Comparison of ENCODE assay signal across 7 mouse cellular contexts in genomic region chr11:117836306-117836705, GRCm38 (mm10). TPM values are rescaled to one million over a fixed set of nuclear protein-coding genes. Genes with fewer than 3 reads are reported as not detected.
DNase-seq lines count a peak whose midpoint lies in the region; ATAC-seq lines count a peak whose summit lies in the region.

No protein-coding gene starts in this region.

- H3K36me3 ChIP-seq in neural tube, embryonic 11.5 days (ENCODE audit: control insufficient read depth, insufficient read depth, low read length): no peaks in the 10 kb centered on the region
- no peaks in the 10 kb centered on the region for H3K36me3 ChIP-seq in liver, embryonic 16.5 days (ENCODE audit: control insufficient read depth, insufficient read depth)

- no peak overlapping the region for H3K27ac ChIP-seq in neural tube, embryonic 11.5 days (ENCODE audit: low read depth, low read length)
- H3K27ac ChIP-seq in liver, embryonic 16.5 days (ENCODE audit: low read length): no peak overlapping the region

- no peak overlapping the region for H3K4me2 ChIP-seq in neural tube, embryonic 11.5 days (ENCODE audit: low read depth)
- H3K4me2 ChIP-seq in liver, embryonic 16.5 days (ENCODE audit: low read depth, low read length): peak overlapping the region; percentile 36

- H3K4me3 ChIP-seq in neural tube, embryonic 11.5 days (ENCODE audit: low read depth, low read length): no peak overlapping the region
- H3K4me3 ChIP-seq in liver, embryonic 16.5 days (ENCODE audit: low read depth, low read length): no peak overlapping the region

- DNase-seq in neural tube, embryonic 11.5 days (ENCODE audit: low spot score): peak; percentile 30
- no peak for DNase-seq in neural tube, embryonic 10.5 days (ENCODE audit: extremely low spot score, low spot score)
- DNase-seq in kidney, adult 18-20 months: peak; percentile 54
- peak; percentile 63 to 74 for DNase-seq in spleen, postnatal 4 days (ENCODE audit: low spot score in 2 of 2)
- DNase-seq in urinary bladder, postnatal 4 days (ENCODE audit: low spot score in 2 of 2): no peak

- H3K4me1 ChIP-seq in neural tube, embryonic 11.5 days (ENCODE audit: control insufficient read depth, insufficient read depth, low read length): peaks cover 6% of the 10 kb centered on the region; the same call in 1 of the 2 replicates
- peaks cover 71% of the 10 kb centered on the region for H3K4me1 ChIP-seq in liver, embryonic 16.5 days (ENCODE audit: control insufficient read depth, low read depth, low read length)

- no peak for ATAC-seq in neural tube, embryonic 11.5 days (ENCODE audit: insufficient read depth, low FRiP score, low TSS enrichment)
- ATAC-seq in erythroblast, adult 5-6 weeks (replicated peaks; ENCODE audit: low FRiP score, poor library complexity, severe bottlenecking): peak; percentile 43
- no peak for ATAC-seq in liver, embryonic 16.5 days (ENCODE audit: low read depth)

- H3K9ac ChIP-seq in neural tube, embryonic 11.5 days (ENCODE audit: low read length): no peak overlapping the region
- H3K9ac ChIP-seq in liver, embryonic 16.5 days (ENCODE audit: low read depth, low read length): no peak overlapping the region

- H3K9me3 ChIP-seq in neural tube, embryonic 11.5 days (ENCODE audit: control insufficient read depth, low read length): no peaks in the 10 kb centered on the region
- no peaks in the 10 kb centered on the region for H3K9me3 ChIP-seq in liver, embryonic 16.5 days (replicated peaks; ENCODE audit: control insufficient read depth, low read length)

- 24% methylated on average over 13 of the region's 13 CpGs for WGBS in neural tube, embryonic 11.5 days
- 22% methylated on average over 13 of the region's 13 CpGs for WGBS in liver, embryonic 16.5 days (ENCODE audit: insufficient replicate concordance)

- H3K27me3 ChIP-seq in neural tube, embryonic 11.5 days (ENCODE audit: control insufficient read depth, insufficient read depth, low read length): no peaks in the 10 kb centered on the region
- no peaks in the 10 kb centered on the region for H3K27me3 ChIP-seq in liver, embryonic 16.5 days (ENCODE audit: control insufficient read depth, insufficient read depth, low read depth, low read length)

RNA-seq across cellular contexts. Expression of gene Tk1, which starts 10.4 kb away (rescaled TPM):
- polyA plus RNA-seq in neural tube, embryonic 11.5 days (2014; fragmentation: Nextera tagmentation; extraction: Ambion mirVana): 86.0 and 88.2 TPM in 2 replicates
- 89.2 and 89.4 TPM in 2 replicates for total RNA-seq in erythroblast, adult 5-6 weeks (2015; ENCODE audit: low replicate concordance)
- total RNA-seq in erythroblast, adult 5-6 weeks (2017; ENCODE audit: low replicate concordance): 157 and 212 TPM in 2 replicates
- 120 and 127 TPM in 2 replicates for polyA plus RNA-seq in liver, embryonic 16.5 days (2015; fragmentation: Nextera tagmentation; extraction: Ambion mirVana)

RNA-seq across cellular contexts. Expression of gene Afmid, which starts 10.6 kb away (rescaled TPM):
- polyA plus RNA-seq in neural tube, embryonic 11.5 days (2014; fragmentation: Nextera tagmentation; extraction: Ambion mirVana): 2.3 and 3.0 TPM in 2 replicates
- total RNA-seq in erythroblast, adult 5-6 weeks (2015; ENCODE audit: low replicate concordance): 37.0 and 47.3 TPM in 2 replicates
- total RNA-seq in erythroblast, adult 5-6 weeks (2017; ENCODE audit: low replicate concordance): 67.8 and 81.4 TPM in 2 replicates
- 14.6 and 15.4 TPM in 2 replicates for polyA plus RNA-seq in liver, embryonic 16.5 days (2015; fragmentation: Nextera tagmentation; extraction: Ambion mirVana)

RNA-seq across cellular contexts. Expression of gene Birc5, which starts 12.7 kb away (rescaled TPM):
- 287 and 308 TPM in 2 replicates for polyA plus RNA-seq in neural tube, embryonic 11.5 days (2014; fragmentation: Nextera tagmentation; extraction: Ambion mirVana)
- total RNA-seq in erythroblast, adult 5-6 weeks (2015; ENCODE audit: low replicate concordance): 83.4 and 115 TPM in 2 replicates
- 178 and 180 TPM in 2 replicates for total RNA-seq in erythroblast, adult 5-6 weeks (2017; ENCODE audit: low replicate concordance)
- polyA plus RNA-seq in liver, embryonic 16.5 days (2015; fragmentation: Nextera tagmentation; extraction: Ambion mirVana): 298 and 327 TPM in 2 replicates

RNA-seq across cellular contexts. Expression of gene Tmem235, which starts 24.2 kb away (rescaled TPM):
- polyA plus RNA-seq in neural tube, embryonic 11.5 days (2014; fragmentation: Nextera tagmentation; extraction: Ambion mirVana): not detected in 2 replicates
- not detected in 2 replicates for total RNA-seq in erythroblast, adult 5-6 weeks (2015; ENCODE audit: low replicate concordance)
- not detected in 2 replicates for total RNA-seq in erythroblast, adult 5-6 weeks (2017; ENCODE audit: low replicate concordance)
- not detected in 2 replicates for polyA plus RNA-seq in liver, embryonic 16.5 days (2015; fragmentation: Nextera tagmentation; extraction: Ambion mirVana)

RNA-seq across cellular contexts. Expression of gene Gm20708, which starts 26.8 kb away (rescaled TPM):
- polyA plus RNA-seq in neural tube, embryonic 11.5 days (2014; fragmentation: Nextera tagmentation; extraction: Ambion mirVana): 0.64 TPM in 1 of 2 replicates, not detected in the other
- total RNA-seq in erythroblast, adult 5-6 weeks (2015; ENCODE audit: low replicate concordance): 62.3 and 66.5 TPM in 2 replicates
- 31.9 and 39.7 TPM in 2 replicates for total RNA-seq in erythroblast, adult 5-6 weeks (2017; ENCODE audit: low replicate concordance)
- polyA plus RNA-seq in liver, embryonic 16.5 days (2015; fragmentation: Nextera tagmentation; extraction: Ambion mirVana): 0.38 and 0.64 TPM in 2 replicates

Comparison
In these comparisons a context has a peak if more than half of its experiments do, and no peak if none do; other contexts are left out.
1. DNase-seq: peak in neural tube, embryonic 11.5 days (single experiment), kidney, adult 18-20 months (single experiment) and spleen, postnatal 4 days (2 of 2); none in neural tube, embryonic 10.5 days (single experiment) and urinary bladder, postnatal 4 days (0 of 2).